Mouse (Mus musculus) layer of hippocampus, adult 9-10 months (tissue): ENCODE measurements around the gene Dnm2.

ENCODE experiments used
- DNase-seq: peaks from one replicate; pipeline ENCODE4 v3.0.0; 2022; ENCODE audit warnings: low spot score

Dnm2 gene

GRCm38 (mm10) chr9:21545916-21546788, 121.4 kb downstream of the Dnm2 start:
- DNase-seq, result peak; percentile 91

- DNase-seq, result no peak
Measured at GRCm38 (mm10) chr9:21546789-21547074, 122.0 kb downstream of the Dnm2 start, which contains the start of gene Carm1. Gene Carm1 (plus strand): TSS chr9:21546894.

GRCm38 (mm10) chr9:21547075-21547941, 122.6 kb downstream of the Dnm2 start:
- no peak for DNase-seq

GRCm38 (mm10) chr9:21551049-21551448, 126.3 kb downstream of the Dnm2 start:
- DNase-seq, result no peak

GRCm38 (mm10) chr9:21553607-21554273, 129.0 kb downstream of the Dnm2 start:
- no peak for DNase-seq

- DNase-seq, result no peak
Measured at GRCm38 (mm10) chr9:21555198-21555742, 130.6 kb downstream of the Dnm2 start.

- no peak for DNase-seq
Measured at GRCm38 (mm10) chr9:21556996-21557395, 132.3 kb downstream of the Dnm2 start.
